Mouse (Mus musculus) embryo, embryonic 9.5 days (tissue): ENCODE results near the gene Sart1.
"Not testable (repeated sequence)": the region's sequence is repeated elsewhere in the genome, so short reads cannot be mapped to it uniquely, and the experiment has no call there.

Source experiments
- DNase-seq: peaks from one replicate; pipeline ENCODE4 v3.0.0-alpha.2; 2017; ENCODE audit errors: extremely low spot score

Gene Sart1

GRCm38 (mm10) chr19:5370932-5371331 lies 17.6 kb downstream of the Sart1 start:
- DNase-seq = no peak

DNA sequence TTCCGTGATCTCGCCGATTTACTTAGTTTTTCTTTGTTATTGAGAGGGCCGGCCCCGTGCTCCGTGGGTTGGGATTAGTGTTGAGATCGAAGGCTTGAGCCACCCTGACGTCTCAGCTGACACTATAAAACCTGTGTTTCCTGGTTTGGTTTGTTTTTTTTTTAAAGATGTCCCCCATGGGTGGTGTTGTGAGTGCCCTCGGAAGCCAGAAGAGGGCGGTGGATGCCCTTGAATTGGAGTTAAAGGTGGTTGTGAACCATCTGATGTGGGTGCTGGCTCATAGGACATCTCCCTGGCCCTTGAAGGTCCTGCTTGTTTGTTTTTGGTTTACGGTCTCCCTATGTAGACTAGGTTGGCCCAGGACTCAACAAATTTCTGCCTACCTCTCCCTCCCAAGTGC lies 21.0 kb downstream of the Sart1 start:
- DNase-seq = no peak

DNA sequence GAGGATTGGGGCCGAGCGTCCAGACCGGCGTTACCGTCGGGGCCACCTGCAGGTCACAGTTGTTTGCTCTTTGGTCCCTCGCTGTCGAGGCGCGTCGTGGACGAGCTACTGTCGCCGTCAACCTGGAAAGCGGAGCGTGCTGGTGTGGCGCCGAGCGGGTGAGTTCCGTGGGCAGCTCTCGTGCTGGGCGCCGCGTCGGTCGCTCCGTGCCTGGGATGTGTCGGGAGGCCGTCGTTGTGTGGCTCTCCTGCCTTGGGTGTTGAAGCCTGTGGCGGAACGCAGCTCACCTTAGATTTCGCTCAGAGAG lies 21.5 kb downstream of the Sart1 start, which contains the start of gene Banf1:
TSS of gene Banf1 (minus strand) at position 116 of the 307 bp plus-strand sequence.
- DNase-seq = no peak

GRCm38 (mm10) chr19:5366175-5367052 lies 22.1 kb downstream of the Sart1 start, which contains the start of gene Eif1ad:
Gene Eif1ad (plus strand): TSS chr19:5366741.
- peak; percentile 98 for DNase-seq

DNA sequence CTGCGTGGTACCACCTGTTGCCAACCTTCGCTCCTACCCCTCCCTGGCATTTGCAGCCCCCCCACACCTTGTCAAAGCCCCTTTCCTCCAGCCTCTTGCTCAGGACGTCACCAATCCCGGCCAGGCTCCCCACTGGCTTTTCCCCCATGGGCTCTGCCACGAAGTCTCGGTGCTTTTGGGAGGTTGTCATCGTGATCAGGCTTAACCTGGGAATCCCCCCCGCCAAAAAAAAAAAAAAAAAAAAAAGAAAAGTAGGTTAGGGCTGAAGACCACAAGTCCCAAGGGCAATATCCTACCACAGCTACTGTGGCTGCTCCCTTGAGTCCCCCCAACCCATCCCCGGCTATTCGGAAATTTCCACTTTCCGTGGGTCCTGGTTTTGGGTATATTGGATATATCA lies 22.8 kb downstream of the Sart1 start:
- no peak for DNase-seq

- DNase-seq = no peak
Observed at GRCm38 (mm10) chr19:5364124-5364523, 24.4 kb downstream of the Sart1 start.

DNA sequence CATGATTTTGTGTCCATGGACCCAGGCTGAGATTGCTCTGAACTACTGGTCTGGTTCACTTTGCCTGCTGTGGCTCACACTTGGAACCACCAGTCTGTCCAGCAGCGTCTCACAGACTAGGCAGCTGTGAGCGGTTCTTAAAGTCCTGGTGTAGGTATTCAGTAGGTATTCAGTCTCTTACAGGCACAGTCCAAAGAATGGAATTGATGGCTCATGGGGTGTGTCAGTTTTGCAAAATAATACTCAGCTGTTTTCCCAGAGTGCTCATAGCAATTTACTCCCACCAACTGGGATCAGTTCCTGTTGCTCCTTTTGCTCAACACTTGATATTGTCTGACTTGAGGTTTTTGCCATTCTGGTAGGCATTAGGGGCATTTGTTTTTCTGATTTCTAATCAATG lies 26.3 kb downstream of the Sart1 start:
- DNase-seq = no peak

GRCm38 (mm10) chr19:5356080-5356479 lies 32.4 kb downstream of the Sart1 start:
- no peak for DNase-seq

DNA sequence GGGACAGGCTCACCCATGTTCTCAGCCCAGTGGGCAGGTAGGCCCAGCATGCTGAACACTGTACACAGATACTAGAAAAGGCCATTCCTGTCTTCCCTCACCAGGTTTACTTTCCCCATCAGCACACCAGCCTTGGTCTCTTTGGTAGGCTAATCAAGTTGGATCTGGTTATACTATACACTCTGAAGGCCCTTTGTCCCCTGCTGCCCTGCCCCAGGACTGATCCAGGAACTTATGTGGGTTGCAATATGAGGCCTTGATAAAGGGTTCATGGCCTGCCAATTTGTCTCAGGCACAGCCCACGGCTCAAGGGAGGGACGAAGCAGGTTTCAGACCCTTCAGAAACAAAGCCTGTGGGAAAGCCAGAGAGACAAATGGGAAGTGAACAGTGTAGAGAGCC lies 34.9 kb downstream of the Sart1 start:
- no peak for DNase-seq

GRCm38 (mm10) chr19:5349502-5349873 lies 39.0 kb downstream of the Sart1 start, which contains the start of gene Cst6:
Gene Cst6 (minus strand): TSS chr19:5349574.
- DNase-seq = not testable (repeated sequence)

DNA sequence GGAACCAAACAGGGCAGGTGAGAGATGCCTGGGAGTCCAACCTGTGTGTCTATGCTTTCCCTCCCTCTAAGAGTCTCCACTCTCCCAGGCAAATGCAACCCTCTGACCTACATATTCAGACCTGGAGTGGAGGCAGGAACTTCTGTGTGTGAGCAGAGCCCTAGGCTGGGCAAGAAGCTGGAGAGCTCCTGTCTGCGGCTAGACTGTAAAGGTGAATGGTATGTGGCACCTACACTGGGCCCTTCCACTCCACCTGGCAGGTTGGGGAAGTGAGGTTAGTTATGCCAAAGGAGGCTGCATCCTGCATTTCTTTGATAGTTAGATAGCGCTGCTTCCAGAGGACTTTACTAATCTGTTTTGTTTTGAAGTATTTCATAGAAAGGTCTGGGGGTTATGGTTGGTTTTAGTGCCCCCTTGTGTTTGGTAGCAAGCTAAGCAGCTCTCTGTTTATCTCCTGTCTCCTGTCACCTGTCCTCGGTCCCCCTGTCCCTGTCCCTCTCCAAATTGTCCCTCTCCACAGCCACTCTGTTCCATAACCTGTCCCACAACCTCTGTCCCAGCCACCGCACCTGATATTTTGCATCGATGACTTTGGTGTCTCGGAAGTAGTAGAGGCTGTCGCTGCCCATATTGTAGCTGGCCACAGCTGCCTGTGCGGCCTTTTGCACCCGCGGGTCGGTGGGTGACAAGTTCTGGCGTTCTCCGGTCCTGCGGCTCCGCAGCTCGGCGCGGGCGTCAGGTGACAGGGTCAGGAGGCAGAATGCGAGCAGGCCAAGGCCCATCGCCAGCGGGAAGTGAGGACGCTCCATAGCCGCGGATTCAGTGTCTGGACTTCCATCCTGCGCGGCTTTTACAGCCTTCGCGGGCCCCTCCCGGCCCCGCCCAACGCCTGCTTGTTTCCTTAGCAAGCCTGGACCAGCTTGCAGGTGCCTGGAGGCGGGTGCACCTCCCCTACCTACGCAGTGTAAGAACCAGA lies 39.7 kb downstream of the Sart1 start:
- peak; percentile 33 for DNase-seq

GRCm38 (mm10) chr19:5348064-5348463 lies 40.4 kb downstream of the Sart1 start:
- DNase-seq = no peak

DNA sequence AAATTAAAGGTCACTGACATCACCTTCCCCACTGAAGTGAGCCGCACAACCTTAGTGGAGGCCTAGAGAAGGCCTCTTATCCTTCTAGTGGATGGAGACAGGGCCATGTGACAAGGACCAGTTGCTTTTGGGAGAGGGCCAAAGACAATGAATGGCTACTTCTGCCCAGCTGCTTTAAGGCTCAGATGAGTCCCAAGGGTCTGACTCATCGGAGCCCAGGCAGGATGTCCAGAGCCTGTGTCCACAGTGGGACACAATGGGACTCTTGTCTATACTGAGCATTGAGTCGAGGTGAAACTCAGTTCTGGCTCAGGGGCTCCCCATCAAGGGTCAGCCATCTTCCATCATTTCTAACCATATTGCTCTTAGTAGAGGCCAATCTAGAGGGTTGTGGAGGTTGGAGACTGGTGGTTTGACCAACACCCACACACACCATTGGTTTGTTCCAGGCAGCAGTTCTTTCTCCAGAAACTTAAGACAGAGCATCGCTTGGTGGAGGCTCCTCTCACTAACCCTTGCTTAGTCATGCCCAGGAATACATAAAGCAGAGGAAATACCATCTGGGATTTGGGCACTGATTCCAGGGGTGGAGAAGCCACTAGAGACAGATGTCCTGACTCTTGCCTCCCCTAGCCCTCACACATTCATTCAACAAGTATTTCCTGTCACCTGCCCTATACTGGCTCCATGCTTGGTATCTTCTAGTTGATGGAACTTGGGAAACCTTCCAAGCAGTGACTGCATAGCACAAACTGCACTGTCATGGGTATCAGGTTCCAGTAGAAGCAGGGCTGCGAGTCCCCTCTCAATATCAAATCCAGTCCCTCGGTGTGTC lies 43.0 kb downstream of the Sart1 start:
- no peak for DNase-seq

GRCm38 (mm10) chr19:5341360-5341759 lies 47.1 kb downstream of the Sart1 start:
- DNase-seq = no peak

DNA sequence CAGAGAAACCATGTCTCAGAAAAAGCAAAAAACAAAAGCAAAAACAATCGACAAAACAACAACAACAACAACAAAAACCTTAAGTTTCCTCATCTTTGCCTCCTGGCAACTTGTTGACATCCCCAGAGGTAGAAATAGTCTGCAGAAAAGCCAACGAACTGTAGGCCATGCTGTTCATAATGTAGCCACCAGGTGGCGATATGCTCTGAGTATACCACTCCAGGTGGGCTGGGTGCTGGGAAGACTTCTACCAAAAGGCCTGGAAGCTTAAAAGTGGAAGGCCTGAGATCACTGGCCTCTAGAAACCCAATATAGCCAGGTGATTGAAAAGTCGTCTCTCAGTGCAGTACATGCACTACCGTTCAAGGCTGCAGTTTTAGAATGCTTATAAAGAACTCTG lies 50.5 kb downstream of the Sart1 start:
- DNase-seq = peak; percentile 64

- DNase-seq = no peak
Observed at GRCm38 (mm10) chr19:5335441-5335840, 53.1 kb downstream of the Sart1 start, which contains the start of gene Catsper1. Gene Catsper1 (plus strand): TSS chr19:5335741.

DNA sequence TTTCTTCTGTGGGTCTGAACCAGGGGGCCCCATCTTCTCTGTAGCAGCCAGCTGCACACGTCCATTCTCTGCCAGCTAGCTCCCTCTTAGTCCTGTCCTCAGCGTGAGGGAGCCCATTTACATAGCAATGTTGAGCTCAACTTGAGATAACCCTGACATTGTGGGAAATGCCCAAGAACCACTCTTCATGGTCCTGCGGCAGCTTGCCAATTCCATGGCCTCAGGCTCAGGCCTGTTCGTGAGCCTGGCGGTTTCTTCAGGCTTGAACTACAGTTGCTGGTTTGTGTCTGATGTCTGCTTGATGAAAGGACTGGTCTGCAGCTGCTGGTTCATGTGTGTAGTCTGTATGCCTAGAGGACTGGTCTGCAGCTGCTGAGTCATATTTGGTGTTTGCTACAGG lies 53.8 kb downstream of the Sart1 start:
- DNase-seq = no peak

DNA sequence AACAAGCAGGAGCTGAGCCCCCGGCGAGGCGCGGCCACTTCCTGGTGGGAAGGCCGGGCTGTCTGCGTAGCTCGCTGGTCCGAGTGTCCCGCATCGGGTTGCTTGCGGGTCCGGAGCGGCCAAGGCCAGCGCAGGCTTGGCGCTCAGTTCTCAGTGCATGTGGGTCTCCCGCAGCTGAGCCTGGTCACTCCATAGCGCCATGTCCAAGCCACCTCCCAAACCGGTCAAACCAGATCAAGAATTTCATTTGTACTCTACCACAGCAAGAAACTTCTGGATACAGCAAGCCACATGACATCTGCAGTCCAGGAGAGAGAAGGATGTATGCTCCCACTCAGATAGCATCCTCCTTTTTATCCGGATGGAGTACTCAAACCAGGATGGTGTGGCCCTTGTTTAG lies 60.5 kb downstream of the Sart1 start:
- no peak for DNase-seq
